Mouse (Mus musculus): Measurements from ENCODE around the gene Sycp2. TPM values are rescaled to one million over a fixed set of nuclear protein-coding genes. Genes with fewer than 3 reads are reported as not detected.

Gene Sycp2
- total RNA-seq, 2 experiments from 2014 or later, result 0.54 to 1.0 TPM

DNA sequence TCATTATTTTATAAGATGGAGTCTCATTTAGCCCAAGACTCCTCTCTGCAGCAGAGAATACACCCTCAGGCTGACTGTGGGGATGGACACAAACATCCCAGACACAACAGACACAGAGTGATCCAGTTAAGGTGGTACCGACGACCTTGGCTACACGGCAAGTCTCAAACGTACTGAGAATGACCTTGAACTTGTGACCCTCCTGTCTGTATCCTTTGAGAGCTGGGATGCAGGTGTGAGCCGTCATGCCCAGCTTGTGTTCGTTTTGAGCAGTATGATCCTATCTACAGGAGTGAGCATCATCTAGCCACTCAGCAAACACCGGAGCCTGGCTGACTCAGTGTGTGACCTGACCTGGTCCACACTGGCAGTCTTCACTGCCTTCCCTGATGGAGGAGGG, 93.9 kb downstream of the Sycp2 start:
- intact Hi-C loops (cut with DNase I), result no loop called here
- DNase-seq, result no peak

DNA sequence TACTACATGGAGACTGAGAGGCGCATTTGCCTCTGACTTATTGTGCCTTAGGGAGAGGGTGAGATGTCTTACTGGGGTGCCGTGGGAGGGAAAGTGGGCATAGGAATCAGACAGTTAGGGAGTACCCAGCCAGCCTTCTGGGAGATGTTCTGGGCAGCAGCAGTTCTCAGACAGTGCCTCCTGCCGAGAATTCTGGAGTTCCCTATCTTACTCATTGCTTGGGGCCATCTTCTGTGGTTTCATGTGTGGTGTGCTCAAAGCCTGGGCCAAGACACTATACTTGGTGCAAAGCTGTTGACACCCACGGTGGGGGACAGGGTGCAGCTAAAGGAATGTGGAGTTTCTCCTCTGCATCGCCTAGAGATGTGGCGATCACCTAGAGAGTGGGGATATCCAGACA, 102.8 kb downstream of the Sycp2 start:
- no peak for DNase-seq
- intact Hi-C loops (cut with DNase I), result no loop called here

DNA sequence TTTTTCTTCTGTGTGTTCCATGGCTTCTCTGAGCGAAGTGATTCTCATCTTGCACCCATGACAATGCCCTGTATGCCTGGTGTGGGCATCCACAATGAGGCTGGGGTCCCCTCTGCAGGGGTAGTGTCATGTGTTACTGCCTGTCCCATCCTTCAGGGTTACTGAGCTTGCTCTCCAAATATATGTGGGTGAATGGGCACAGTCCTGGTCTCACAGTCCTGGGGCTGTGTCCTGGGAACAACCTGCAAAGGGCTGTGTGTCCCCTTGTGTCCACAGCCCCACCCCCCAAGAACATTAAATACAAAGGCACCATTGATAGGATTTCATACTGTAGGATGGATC, 103.3 kb downstream of the Sycp2 start:
- DNase-seq, result no peak

DNA sequence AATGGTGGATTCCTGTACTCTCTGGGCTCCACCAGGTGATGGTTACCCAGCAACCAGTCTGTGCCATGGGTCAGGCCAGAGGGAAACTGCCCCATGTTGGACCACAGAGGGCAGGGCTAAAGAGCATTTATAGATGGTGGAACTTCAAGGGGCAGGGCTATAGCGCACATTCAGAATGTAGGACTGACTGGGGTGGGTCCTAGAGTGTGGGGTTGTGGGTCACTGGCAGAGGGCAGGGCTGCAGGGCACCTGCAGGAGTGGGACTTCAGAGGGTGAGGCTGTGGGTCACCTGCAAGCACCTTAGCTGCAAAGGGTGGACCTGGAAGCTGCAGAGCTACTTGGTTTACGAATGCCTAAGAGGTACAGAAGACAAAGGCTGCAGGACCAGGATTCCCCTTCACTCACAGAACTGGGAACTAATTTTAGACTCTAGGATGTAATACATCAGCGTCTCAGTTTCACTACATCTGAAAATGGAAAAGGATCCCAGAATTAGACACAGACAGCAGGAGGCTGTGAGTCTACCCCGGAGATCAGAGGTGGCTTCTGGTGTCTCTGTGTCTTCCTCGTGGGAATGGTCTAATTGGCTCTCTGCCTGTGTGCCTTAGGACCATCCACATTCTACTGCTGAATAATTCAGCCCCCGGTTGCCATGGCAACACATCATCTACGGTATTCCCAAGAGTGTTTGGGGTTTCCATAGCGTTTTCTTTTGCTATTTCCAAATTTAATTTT, 103.9 kb downstream of the Sycp2 start:
- intact Hi-C loops (cut with DNase I), result no loop called here
- peak; percentile 59 for DNase-seq

More for the DNA sequence above, 103.3 kb downstream of the Sycp2 start:
- intact Hi-C loops (cut with DNase I), result no loop called here

Other genes with a start within 250 kb of the Sycp2 start
- 1 to 10 TPM; 7.3 to 7.5 TPM for gene Ppp1r3d, start 6.8 kb upstream of the Sycp2 start, total RNA-seq (2021)
- gene Fam217b, start 6.8 kb upstream of the Sycp2 start, total RNA-seq (2021), result 10 to 100 TPM; 24.9 to 26.4 TPM
- gene Cdh26, start 22.8 kb upstream of the Sycp2 start, total RNA-seq (2021), result under 1 TPM; 0.12 TPM